Mouse (Mus musculus) erythroblast, embryonic 14.5 days (primary cell): Measurements from ENCODE around the gene Osbpl6.

Source experiments
- GATA1 ChIP-seq: IDR thresholded peaks from 2 replicates; pipeline ENCODE4 v1.6.1; 2012; ENCODE audit warnings: low read length, inconsistent platforms, mixed read lengths
- TAL1 ChIP-seq: IDR thresholded peaks from 3 replicates; pipeline ENCODE4 v1.6.1; 2012; ENCODE audit warnings: low read length, inconsistent platforms, mixed read lengths

DNA sequence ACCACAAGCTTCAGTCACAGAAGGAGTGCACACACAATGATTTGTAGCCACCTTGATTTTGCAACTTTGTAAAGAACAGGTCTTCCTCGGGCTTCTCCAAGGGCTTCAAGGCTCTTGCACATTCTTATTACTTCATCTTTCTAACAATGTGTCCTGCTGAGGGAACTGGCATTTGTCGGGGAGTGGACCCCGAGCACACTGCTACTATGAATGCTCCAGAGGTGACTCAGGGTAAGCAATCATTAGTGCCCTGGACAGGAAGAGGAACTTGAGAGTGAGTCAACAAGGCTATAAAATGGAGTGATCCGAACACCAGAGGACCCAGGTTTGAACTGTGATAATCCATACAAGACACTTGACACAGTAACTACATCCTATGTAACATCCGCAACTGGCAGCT is 213.9 kb downstream of the Osbpl6 start:
- TF ChIP-seq TAL1 (no peak), GATA1 (no peak)
